Mouse (Mus musculus): ENCODE data around the gene Cfap77. TPM values are rescaled to one million over a fixed set of nuclear protein-coding genes. Genes with fewer than 3 reads are reported as not detected.

The Cfap77 gene
- polyA plus RNA-seq, 1 experiment: 0.06 TPM

DNA sequence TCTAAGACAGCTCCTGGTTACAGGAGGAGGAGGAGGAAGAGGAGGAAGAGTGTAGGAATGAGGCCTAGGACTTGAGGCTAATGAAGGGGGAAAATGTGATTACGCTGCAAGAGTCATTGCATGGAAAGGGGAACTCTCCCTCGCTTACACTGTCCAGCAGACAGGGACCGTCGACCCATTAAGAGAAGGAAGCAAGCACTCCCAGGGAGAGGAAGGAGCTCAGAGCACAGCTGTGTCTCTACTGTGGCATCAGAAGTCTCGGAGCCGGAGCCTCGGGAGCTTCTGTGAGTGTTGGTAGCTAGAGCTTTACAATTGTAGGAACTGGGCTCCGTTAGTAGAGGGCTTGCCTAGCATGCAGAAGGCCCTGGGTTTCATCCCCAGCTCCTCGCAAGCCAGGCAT is 50.8 kb downstream of the Cfap77 start:
- H3K36me3 ChIP-seq (ENCODE audit: control insufficient read depth, insufficient read depth): no peaks in the 10 kb centered on the region
- H3K79me2 ChIP-seq (ENCODE audit: control insufficient read depth, insufficient read depth): no peaks in the 10 kb centered on the region
- H3K27me3 ChIP-seq (ENCODE audit: control insufficient read depth, insufficient read depth, insufficient read length): peaks cover 79% of the 10 kb centered on the region
- no peak overlapping the region for H3K4me2 ChIP-seq (ENCODE audit: low read depth)
- TF ChIP-seq POLR2A (IDR thresholded peaks at IDR 0.05; ENCODE audit: insufficient read length, low read depth) (no peak), E2F4 (IDR thresholded peaks at IDR 0.05; ENCODE audit: insufficient read depth) (no peak), USF1 (IDR thresholded peaks at IDR 0.05; ENCODE audit: low read depth) (no peak), REST (IDR thresholded peaks at IDR 0.05; ENCODE audit: insufficient read depth, insufficient read length) (no peak), MYOG (IDR thresholded peaks at IDR 0.05; ENCODE audit: control insufficient read depth in 1 of 3, insufficient read depth in 1 of 3, insufficient read length in 2 of 3, low read depth in 2 of 3) (no peak), POLR2AphosphoS2 (IDR thresholded peaks at IDR 0.05; ENCODE audit: insufficient read length, low read depth) (no peak)
- H3ac ChIP-seq (ENCODE audit: control insufficient read depth, insufficient read length): no peak overlapping the region
- H3K4me3 ChIP-seq: no peak overlapping the region

- TF ChIP-seq POLR2A (IDR thresholded peaks at IDR 0.05; ENCODE audit: insufficient read length, low read depth): no peak
- TF ChIP-seq MYOD1 (IDR thresholded peaks at IDR 0.05; ENCODE audit: control insufficient read depth in 1 of 3, insufficient read length in 2 of 3, low read depth in 2 of 3): no peak
- no peak for TF ChIP-seq USF1 (IDR thresholded peaks at IDR 0.05; ENCODE audit: low read depth)
- TF ChIP-seq MAX (IDR thresholded peaks at IDR 0.05; ENCODE audit: low read depth): no peak
- TF ChIP-seq E2F4 (IDR thresholded peaks at IDR 0.05; ENCODE audit: insufficient read depth): no peak
- TF ChIP-seq CEBPB (IDR thresholded peaks at IDR 0.05; ENCODE audit: insufficient read depth, poor library complexity, severe bottlenecking): no peak
- no peak for TF ChIP-seq TCF12 (IDR thresholded peaks at IDR 0.05; ENCODE audit: insufficient read depth, poor library complexity, severe bottlenecking)
- no peak for TF ChIP-seq MYOG (IDR thresholded peaks at IDR 0.05; ENCODE audit: control insufficient read depth in 1 of 3, insufficient read depth in 1 of 3, insufficient read length in 2 of 3, low read depth in 2 of 3)
- TF ChIP-seq SRF (IDR thresholded peaks at IDR 0.05; ENCODE audit: control insufficient read depth, insufficient read length, low read depth): no peak
- no peak for TF ChIP-seq POLR2AphosphoS2 (IDR thresholded peaks at IDR 0.05; ENCODE audit: insufficient read length, low read depth)
- TF ChIP-seq REST (IDR thresholded peaks at IDR 0.05; ENCODE audit: insufficient read depth, insufficient read length): no peak
- TF ChIP-seq TCF3 (IDR thresholded peaks at IDR 0.05; ENCODE audit: insufficient read length, low read depth): no peak
- Histone ChIP-seq H3K36me3 (ENCODE audit: control insufficient read depth, insufficient read depth) (no peaks in the 10 kb centered on the region), H3ac (ENCODE audit: control insufficient read depth, insufficient read length) (no peak overlapping the region), H3K27me3 (ENCODE audit: control insufficient read depth, insufficient read depth, insufficient read length) (peaks cover 64% of the 10 kb centered on the region), H3K4me2 (ENCODE audit: low read depth) (no peak overlapping the region), H3K4me3 (no peak overlapping the region), H3K79me2 (ENCODE audit: control insufficient read depth, insufficient read depth) (no peaks in the 10 kb centered on the region)
Observed at GRCm38 (mm10) chr2:28998246-28998645, 56.6 kb downstream of the Cfap77 start.

DNA sequence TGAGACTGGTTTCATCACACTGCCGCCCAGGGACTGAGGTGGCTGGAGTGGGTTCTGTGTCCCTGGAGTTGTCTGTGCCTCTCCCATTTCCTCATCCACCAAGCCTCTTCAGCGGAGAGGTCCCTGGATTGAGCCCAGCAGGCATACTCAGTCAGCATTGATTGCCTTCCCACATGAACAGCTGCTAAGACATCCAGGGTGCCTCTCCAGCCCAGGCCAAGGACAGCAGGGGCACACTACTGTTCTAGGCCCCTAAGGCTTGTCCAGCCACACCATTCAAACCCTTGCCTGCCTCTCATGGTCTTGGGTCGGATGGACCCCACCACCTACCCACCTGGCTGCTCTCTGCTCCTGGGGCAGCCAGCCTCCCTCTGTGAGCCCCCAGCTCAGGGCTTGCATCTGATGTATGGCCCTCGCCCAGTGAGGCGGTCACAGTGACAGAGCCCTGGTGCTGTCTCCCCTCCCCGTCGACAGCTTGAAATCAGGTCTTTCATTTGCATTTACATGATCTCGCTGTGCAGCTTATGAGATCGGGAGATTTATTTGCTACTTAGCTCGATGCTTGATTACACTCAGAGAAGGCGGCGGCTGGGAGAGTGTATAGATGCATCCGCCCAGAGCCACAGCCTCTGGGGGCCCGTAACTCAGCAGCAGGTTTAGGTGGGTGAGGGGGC is 57.6 kb downstream of the Cfap77 start:
- Histone ChIP-seq H3K36me3 (ENCODE audit: control insufficient read depth, insufficient read depth) (no peaks in the 10 kb centered on the region), H3K27me3 (ENCODE audit: control insufficient read depth, insufficient read depth, insufficient read length) (peaks cover 64% of the 10 kb centered on the region), H3K4me2 (ENCODE audit: low read depth) (no peak overlapping the region), H3ac (ENCODE audit: control insufficient read depth, insufficient read length) (no peak overlapping the region), H3K79me2 (ENCODE audit: control insufficient read depth, insufficient read depth) (no peaks in the 10 kb centered on the region), H3K4me3 (no peak overlapping the region)
- TF ChIP-seq CEBPB (IDR thresholded peaks at IDR 0.05; ENCODE audit: insufficient read depth, poor library complexity, severe bottlenecking): no peak
- TF ChIP-seq SRF (IDR thresholded peaks at IDR 0.05; ENCODE audit: control insufficient read depth, insufficient read length, low read depth): no peak
- peak in 2 of 3 experiments; percentile 21 to 45 for TF ChIP-seq MYOD1 (IDR thresholded peaks at IDR 0.05; ENCODE audit: control insufficient read depth in 1 of 3, insufficient read length in 2 of 3, low read depth in 2 of 3)
- peak in 2 of 3 experiments; percentile 46 to 52 for TF ChIP-seq MYOG (IDR thresholded peaks at IDR 0.05; ENCODE audit: control insufficient read depth in 1 of 3, insufficient read depth in 1 of 3, insufficient read length in 2 of 3, low read depth in 2 of 3)
- TF ChIP-seq E2F4 (IDR thresholded peaks at IDR 0.05; ENCODE audit: insufficient read depth): no peak
- no peak for TF ChIP-seq POLR2A (IDR thresholded peaks at IDR 0.05; ENCODE audit: insufficient read length, low read depth)
- no peak for TF ChIP-seq TCF3 (IDR thresholded peaks at IDR 0.05; ENCODE audit: insufficient read length, low read depth)

- H3K4me3 ChIP-seq: no peak overlapping the region
- H3K36me3 ChIP-seq (ENCODE audit: control insufficient read depth, insufficient read depth): no peaks in the 10 kb centered on the region
- H3ac ChIP-seq (ENCODE audit: control insufficient read depth, insufficient read length): no peak overlapping the region
- H3K4me2 ChIP-seq (ENCODE audit: low read depth): no peak overlapping the region
- no peak for TF ChIP-seq POLR2AphosphoS2 (IDR thresholded peaks at IDR 0.05; ENCODE audit: insufficient read length, low read depth)
- TF ChIP-seq TCF3 (IDR thresholded peaks at IDR 0.05; ENCODE audit: insufficient read length, low read depth): no peak
- no peak for TF ChIP-seq USF1 (IDR thresholded peaks at IDR 0.05; ENCODE audit: low read depth)
- no peak for TF ChIP-seq SRF (IDR thresholded peaks at IDR 0.05; ENCODE audit: control insufficient read depth, insufficient read length, low read depth)
- TF ChIP-seq MYOG (IDR thresholded peaks at IDR 0.05; ENCODE audit: control insufficient read depth in 1 of 3, insufficient read depth in 1 of 3, insufficient read length in 2 of 3, low read depth in 2 of 3): no peak
- TF ChIP-seq MYOD1 (IDR thresholded peaks at IDR 0.05; ENCODE audit: control insufficient read depth in 1 of 3, insufficient read length in 2 of 3, low read depth in 2 of 3): no peak
- no peak for TF ChIP-seq E2F4 (IDR thresholded peaks at IDR 0.05; ENCODE audit: insufficient read depth)
- TF ChIP-seq CEBPB (IDR thresholded peaks at IDR 0.05; ENCODE audit: insufficient read depth, poor library complexity, severe bottlenecking): no peak
- no peak for TF ChIP-seq REST (IDR thresholded peaks at IDR 0.05; ENCODE audit: insufficient read depth, insufficient read length)
- no peak for TF ChIP-seq MAX (IDR thresholded peaks at IDR 0.05; ENCODE audit: low read depth)
- no peaks in the 10 kb centered on the region for H3K79me2 ChIP-seq (ENCODE audit: control insufficient read depth, insufficient read depth)
- peaks cover 57% of the 10 kb centered on the region for H3K27me3 ChIP-seq (ENCODE audit: control insufficient read depth, insufficient read depth, insufficient read length)
Observed at GRCm38 (mm10) chr2:28995436-28995835, 59.4 kb downstream of the Cfap77 start.

DNA sequence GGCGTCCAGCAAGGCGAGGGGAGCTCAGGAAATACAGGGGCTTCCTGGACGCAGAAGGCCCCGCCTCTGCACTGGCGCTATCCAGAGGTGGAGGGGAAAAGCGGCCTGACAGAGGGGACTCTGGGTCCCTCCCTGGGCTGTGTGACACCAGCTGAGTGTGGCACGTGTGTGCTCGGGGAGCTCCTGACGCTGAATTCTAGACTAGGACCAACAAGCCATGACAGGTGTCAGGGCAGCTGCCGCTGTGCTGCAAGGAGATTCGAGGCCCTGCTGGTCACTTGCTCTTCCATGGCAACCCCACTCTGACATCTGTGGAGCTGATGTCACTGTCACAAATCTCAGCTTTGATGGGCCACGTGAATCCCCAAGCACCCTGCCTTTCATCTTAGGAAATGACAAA is 60.9 kb downstream of the Cfap77 start:
- Histone ChIP-seq H3K27me3 (ENCODE audit: control insufficient read depth, insufficient read depth, insufficient read length) (peaks cover 52% of the 10 kb centered on the region), H3K4me2 (ENCODE audit: low read depth) (no peak overlapping the region), H3K4me3 (no peak overlapping the region), H3K36me3 (ENCODE audit: control insufficient read depth, insufficient read depth) (no peaks in the 10 kb centered on the region), H3K79me2 (ENCODE audit: control insufficient read depth, insufficient read depth) (no peaks in the 10 kb centered on the region), H3ac (ENCODE audit: control insufficient read depth, insufficient read length) (no peak overlapping the region)
- TF ChIP-seq MYOD1 (IDR thresholded peaks at IDR 0.05; ENCODE audit: control insufficient read depth in 1 of 3, insufficient read length in 2 of 3, low read depth in 2 of 3) (peak in 2 of 3 experiments; percentile 70 to 81), MYOG (IDR thresholded peaks at IDR 0.05; ENCODE audit: control insufficient read depth in 1 of 3, insufficient read depth in 1 of 3, insufficient read length in 2 of 3, low read depth in 2 of 3) (peak in 2 of 3 experiments; percentile 73 to 79), REST (IDR thresholded peaks at IDR 0.05; ENCODE audit: insufficient read depth, insufficient read length) (no peak), SRF (IDR thresholded peaks at IDR 0.05; ENCODE audit: control insufficient read depth, insufficient read length, low read depth) (no peak), TCF3 (IDR thresholded peaks at IDR 0.05; ENCODE audit: insufficient read length, low read depth) (peak; percentile 51)
